Mouse (Mus musculus) stomach, embryonic 16.5 days (tissue): ENCODE results near the gene Dpp3. TPM values are rescaled to one million over a fixed set of nuclear protein-coding genes. Genes with fewer than 3 reads are reported as not detected.
A peak's percentile ranks its signal among the peaks of the same experiment; 100 is the strongest.
"Not testable (repeated sequence)": the region's sequence is repeated elsewhere in the genome, so short reads cannot be mapped to it uniquely, and the experiment has no call there.

Experiments used
- ATAC-seq: fragments of 200-750 bp; cut with Nextera tagmentation; 2 replicates; pipeline ENCODE4 v1.8.0; 2017; ENCODE audit warnings: moderate number of reproducible peaks, moderate TSS enrichment; ENCODE audit not compliant: insufficient read depth, low FRiP score
- H3K27ac ChIP-seq: fragments of 300-500 bp; sonication (generic); 2 replicates; pipeline ENCODE4 v1.5.1; 2014; ENCODE audit warnings: low read length
- H3K27me3 ChIP-seq: fragments of 300-500 bp; sonication (generic); 2 replicates; pipeline ENCODE4 v1.6.1; 2014; ENCODE audit warnings: low read length, control low read depth, mixed read lengths; ENCODE audit not compliant: control insufficient read depth, insufficient read depth
- H3K36me3 ChIP-seq: fragments of 300-500 bp; sonication (generic); 2 replicates; pipeline ENCODE4 v1.6.1; 2014; ENCODE audit warnings: low read length; ENCODE audit not compliant: control insufficient read depth, insufficient read depth
- H3K4me1 ChIP-seq: fragments of 300-500 bp; sonication (generic); 2 replicates; pipeline ENCODE4 v1.6.1; 2014; ENCODE audit warnings: low read length, control low read depth, mixed read lengths; ENCODE audit not compliant: control insufficient read depth, insufficient read depth
- H3K4me2 ChIP-seq: fragments of 300-500 bp; sonication (generic); 2 replicates; pipeline ENCODE4 v1.6.1; 2014; ENCODE audit warnings: low read depth, low read length, mixed read lengths
- H3K4me3 ChIP-seq: fragments of 300-500 bp; sonication (generic); replicated peaks from 2 replicates; pipeline ENCODE4 v1.5.1; 2014; ENCODE audit warnings: mild to moderate bottlenecking, low read length
- H3K9ac ChIP-seq: fragments of 300-500 bp; sonication (generic); 2 replicates; pipeline ENCODE4 v1.6.1; 2014; ENCODE audit warnings: low read length
- H3K9me3 ChIP-seq: fragments of 300-500 bp; sonication (generic); replicated peaks from 2 replicates; pipeline ENCODE4 v1.6.1; 2016; ENCODE audit warnings: low read length, control low read depth; ENCODE audit not compliant: control insufficient read depth
- WGBS: fragments of 180-500 bp; shearing (Covaris S2); extraction: QIAGEN DNeasy Blood & Tissue Kit; methylation state at CpG from one replicate; pipeline ENCODE4 v1.1.7; 2014; 5-methylcytosine and 5-hydroxymethylcytosine counted together
- polyA plus RNA-seq: library from polyadenylated mRNA; unstranded; fragments of >200 nt; fragmentation: Nextera tagmentation; extraction: Ambion mirVana; gene quantifications from 2 replicates; pipeline ENCODE4 v1.2.1, GENCODE M21; 2015

The Dpp3 gene
- polyA plus RNA-seq, 1 experiment from 2014 or later = 119 TPM

DNA sequence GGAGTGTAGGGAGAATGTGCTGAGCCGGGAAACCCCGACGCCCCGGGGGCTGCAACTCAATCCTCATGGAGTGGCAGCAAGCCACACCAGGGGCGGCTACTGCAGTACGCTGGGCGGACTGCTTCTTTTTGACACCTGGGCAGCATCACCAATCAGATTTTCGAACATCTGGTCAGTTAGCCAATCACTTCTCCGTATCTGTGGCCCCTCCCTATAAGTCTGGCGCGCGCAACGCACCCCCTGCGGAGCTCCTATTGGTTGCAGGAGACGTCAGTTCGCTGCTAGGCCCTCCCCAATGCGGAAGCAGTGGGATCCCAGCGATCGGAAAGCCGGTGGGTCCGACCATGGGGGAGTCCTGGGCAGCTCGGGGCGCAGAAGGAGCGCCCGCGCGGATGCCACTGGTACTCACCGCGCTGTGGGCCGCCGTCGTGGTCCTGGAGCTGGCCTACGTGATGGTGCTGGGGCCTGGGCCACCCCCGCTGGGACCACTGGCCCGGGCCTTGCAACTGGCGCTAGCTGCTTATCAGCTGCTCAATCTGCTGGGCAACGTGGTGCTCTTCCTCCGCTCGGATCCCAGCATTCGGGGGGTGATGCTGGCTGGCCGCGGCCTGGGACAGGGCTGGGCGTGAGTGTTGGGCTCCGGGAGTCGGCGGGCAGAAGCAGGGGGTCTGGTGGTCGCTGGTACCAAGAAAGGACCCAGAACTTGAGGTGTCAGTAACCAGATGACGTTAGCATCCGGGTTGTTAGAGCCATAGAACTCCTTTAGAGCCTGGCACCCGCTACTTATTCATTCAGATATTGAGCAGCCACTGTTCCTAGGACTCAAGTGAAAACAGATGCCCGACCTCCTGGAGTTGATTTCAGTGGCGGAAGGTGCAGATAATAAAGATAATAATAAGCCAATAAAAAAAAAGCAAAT lies 49.4 kb downstream of the Dpp3 start, which contains the start of gene Zdhhc24:
Gene Zdhhc24, plus strand, starts transcription at position 264 of the 919 bp plus-strand sequence.
- H3K27ac ChIP-seq = peak within 1 kb of the TSS; percentile 56
- peak; percentile 97 for ATAC-seq
- under 1% methylated on average over 52 of the region's 52 CpGs for WGBS

DNA sequence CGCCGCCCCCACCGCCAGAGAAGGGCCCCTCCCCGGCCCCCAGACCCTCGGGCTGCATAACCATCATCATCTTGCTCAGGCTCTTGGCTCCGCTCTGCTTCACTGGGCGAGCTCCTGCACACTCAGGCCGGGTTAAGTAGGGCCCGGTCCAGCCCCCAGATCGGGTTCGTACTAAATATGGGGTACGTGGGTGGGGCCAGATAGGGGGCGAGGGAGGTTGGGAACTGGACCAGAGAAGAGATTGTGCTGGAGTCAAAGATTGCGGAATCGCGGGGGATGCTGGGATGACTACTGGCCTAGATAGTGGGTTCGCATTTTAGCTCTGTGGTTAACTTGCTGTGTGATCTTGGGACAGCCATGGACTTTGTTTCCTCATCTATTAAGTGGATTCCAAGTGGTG lies 50.3 kb downstream of the Dpp3 start, which contains the start of gene Actn3:
Gene Actn3, minus strand, starts transcription at position 125 of the 400 bp plus-strand sequence.
- Histone ChIP-seq H3K27ac (peak within 1 kb of the TSS; percentile 56), H3K9me3 (no peaks in the 10 kb centered on the region), H3K4me1 (peaks cover 4% of the 10 kb centered on the region), H3K27me3 (no peaks in the 10 kb centered on the region), H3K4me3 (peak within 1 kb of the TSS; percentile 98), H3K36me3 (no peaks in the 10 kb centered on the region), H3K4me2 (peak within 1 kb of the TSS; percentile 93), H3K9ac (peak within 1 kb of the TSS; percentile 95)
- 4% methylated on average over 17 of the region's 17 CpGs for WGBS
- ATAC-seq = peak; percentile 47; the same call in 1 of the 2 replicates

More for the DNA sequence above, 49.4 kb downstream of the Dpp3 start, which contains the start of gene Zdhhc24:
- Histone ChIP-seq H3K4me1 (peaks cover 4% of the 10 kb centered on the region), H3K9me3 (no peaks in the 10 kb centered on the region), H3K27me3 (no peaks in the 10 kb centered on the region), H3K4me2 (peak within 1 kb of the TSS; percentile 93), H3K36me3 (no peaks in the 10 kb centered on the region), H3K4me3 (peak within 1 kb of the TSS; percentile 98), H3K9ac (peak within 1 kb of the TSS; percentile 95)

DNA sequence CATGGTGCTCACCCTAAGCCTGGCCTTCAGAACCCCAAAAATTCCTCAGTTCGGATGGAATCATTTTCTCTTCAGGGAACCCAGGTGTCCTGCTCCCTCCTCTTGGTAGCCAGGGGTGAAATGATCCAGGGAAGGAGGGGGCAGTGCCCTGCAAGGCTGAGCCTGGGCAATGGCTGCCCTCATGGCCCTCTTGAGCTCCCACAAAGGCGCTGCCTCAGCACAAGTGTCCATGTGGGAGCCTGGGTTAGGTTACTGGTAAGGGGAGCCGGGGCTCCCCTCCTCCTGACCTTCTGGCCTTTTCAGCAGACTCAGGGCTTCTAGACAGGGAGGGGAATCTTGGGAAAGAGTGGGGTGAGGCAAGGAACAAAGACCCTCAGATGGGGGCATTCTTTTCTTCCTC lies 51.3 kb downstream of the Dpp3 start:
- 70% methylated on average over 3 of the region's 3 CpGs for WGBS
- H3K27ac ChIP-seq = no peak overlapping the region
- no peak overlapping the region for H3K4me2 ChIP-seq

DNA sequence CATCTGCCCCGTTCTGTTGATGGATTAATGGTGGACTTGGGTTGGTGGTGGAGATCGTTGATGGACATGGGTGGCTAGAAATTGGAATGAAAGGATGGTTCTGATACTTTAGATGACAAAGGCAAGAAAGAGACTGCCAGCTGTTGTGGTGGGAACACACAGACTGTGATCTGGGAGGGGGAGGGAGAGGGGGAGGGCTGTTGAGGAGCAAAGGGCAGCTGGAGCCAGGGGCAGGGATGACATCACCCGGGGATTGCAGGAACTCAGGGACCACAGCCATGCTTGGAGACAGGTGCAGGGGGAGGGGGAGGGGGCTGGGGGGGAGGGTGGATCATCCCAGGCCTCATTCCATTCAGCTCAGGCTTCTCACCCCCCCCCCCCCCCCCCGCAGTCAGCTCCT lies 51.8 kb downstream of the Dpp3 start:
- Histone ChIP-seq H3K4me2 (no peak overlapping the region), H3K27ac (no peak overlapping the region), H3K4me1 (peaks cover 4% of the 10 kb centered on the region), H3K27me3 (no peaks in the 10 kb centered on the region), H3K36me3 (no peaks in the 10 kb centered on the region), H3K9ac (no peak overlapping the region), H3K9me3 (no peaks in the 10 kb centered on the region), H3K4me3 (no peak overlapping the region)
- no peak for ATAC-seq
- WGBS = 55% methylated on average over 4 of the region's 4 CpGs

More for the DNA sequence above, 51.3 kb downstream of the Dpp3 start:
- H3K36me3 ChIP-seq = no peaks in the 10 kb centered on the region
- no peak overlapping the region for H3K4me3 ChIP-seq
- H3K27me3 ChIP-seq = no peaks in the 10 kb centered on the region
- H3K9ac ChIP-seq = no peak overlapping the region
- H3K9me3 ChIP-seq = no peaks in the 10 kb centered on the region
- peaks cover 4% of the 10 kb centered on the region for H3K4me1 ChIP-seq
- ATAC-seq = no peak

DNA sequence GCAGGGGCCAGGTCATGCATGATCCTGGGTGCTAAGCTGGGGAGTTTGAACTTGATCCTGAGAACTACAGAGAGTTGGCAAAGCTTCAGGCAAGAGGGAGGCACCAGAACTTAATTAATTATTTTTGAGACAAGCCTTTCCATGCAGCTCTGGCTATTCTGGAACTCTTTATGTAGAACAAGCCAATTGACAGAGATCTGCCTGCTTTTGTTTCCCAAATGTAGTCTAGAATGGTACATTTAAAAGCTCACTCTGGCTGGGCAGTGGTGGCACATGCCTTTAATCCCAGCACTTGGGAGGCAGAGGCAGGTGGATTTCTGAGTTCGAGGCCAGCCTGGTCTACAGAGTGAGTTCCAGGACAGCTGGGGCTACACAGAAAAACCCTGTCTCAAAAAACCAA lies 53.5 kb downstream of the Dpp3 start:
- H3K36me3 ChIP-seq, H3K27ac ChIP-seq, H3K9ac ChIP-seq, H3K4me3 ChIP-seq, ATAC-seq, H3K4me1 ChIP-seq, H3K27me3 ChIP-seq, H3K9me3 ChIP-seq, H3K4me2 ChIP-seq: not testable (repeated sequence)
- 94% methylated on average over 1 of the region's 1 CpGs for WGBS

DNA sequence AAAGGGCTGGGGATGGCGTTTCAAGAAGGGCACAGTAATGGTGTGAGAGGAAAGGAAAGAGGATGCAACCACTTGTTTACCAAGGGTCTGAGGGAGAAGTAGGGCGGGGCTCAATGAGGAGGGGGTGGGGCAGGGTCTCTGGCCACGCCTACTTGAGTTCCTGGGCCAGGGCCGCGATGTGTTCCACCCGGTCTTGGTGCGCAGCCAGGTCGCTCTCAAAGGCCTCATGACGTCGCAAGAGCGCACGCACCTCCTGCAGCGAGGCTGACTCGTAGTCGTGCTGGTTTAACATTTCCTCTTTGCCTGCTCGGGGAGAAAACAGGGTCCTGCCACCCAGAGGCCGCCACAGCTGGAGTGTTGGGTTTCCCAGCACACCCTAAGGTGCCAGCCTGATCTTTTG lies 62.9 kb downstream of the Dpp3 start:
- Histone ChIP-seq H3K4me1 (peaks cover 6% of the 10 kb centered on the region), H3K36me3 (no peaks in the 10 kb centered on the region), H3K27me3 (no peaks in the 10 kb centered on the region), H3K9me3 (no peaks in the 10 kb centered on the region), H3K27ac (no peak overlapping the region), H3K4me2 (peak overlapping the region; percentile 37; the same call in 1 of the 2 replicates), H3K9ac (peak overlapping the region; percentile 52; the same call in 1 of the 2 replicates), H3K4me3 (no peak overlapping the region; the same call in 1 of the 2 replicates)
- 3% methylated on average over 17 of the region's 17 CpGs for WGBS
- ATAC-seq = no peak

DNA sequence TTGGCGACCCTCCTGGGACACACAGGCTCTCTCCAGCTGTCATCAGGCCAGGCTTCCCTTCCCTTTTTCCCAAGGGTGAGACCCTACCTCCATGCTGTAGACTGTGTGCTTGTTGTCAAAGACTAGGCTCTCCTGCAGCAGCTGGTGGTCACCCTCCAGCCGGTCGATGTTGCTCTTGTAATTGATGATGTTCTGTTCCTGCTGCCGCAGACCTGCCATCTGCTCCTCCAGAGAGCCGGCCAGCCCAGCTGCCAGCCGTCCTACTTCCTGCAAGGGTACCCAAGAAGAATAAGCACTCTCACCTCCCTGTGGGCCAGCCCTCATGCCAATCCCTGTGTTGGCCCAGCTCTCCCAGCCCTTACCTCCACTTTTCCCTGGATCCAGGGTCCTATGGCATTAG lies 65.0 kb downstream of the Dpp3 start:
- Histone ChIP-seq H3K4me3 (no peak overlapping the region), H3K9ac (no peak overlapping the region), H3K36me3 (no peaks in the 10 kb centered on the region), H3K4me2 (no peak overlapping the region), H3K9me3 (no peaks in the 10 kb centered on the region), H3K27me3 (no peaks in the 10 kb centered on the region), H3K27ac (no peak overlapping the region), H3K4me1 (peaks cover 6% of the 10 kb centered on the region)
- 60% methylated on average over 6 of the region's 6 CpGs for WGBS
- no peak for ATAC-seq

DNA sequence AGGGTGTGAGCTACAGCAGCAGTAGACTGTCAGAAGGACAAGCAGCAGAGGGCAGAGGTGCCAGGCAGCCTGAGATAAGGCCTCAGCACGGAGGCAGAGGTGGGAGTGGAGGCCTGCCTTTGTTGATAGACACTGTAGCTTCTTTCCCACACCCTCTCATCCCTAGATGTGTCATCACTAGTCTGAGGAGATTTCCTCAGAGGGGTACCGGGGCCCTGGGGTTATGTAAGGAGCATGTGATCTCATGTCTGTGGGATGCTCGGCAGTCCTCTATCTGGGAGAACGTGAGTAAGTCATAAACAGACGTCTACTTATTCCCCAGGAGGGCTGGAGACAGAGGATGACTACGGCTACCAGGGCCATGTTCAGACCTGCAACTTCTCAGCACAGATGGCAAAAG lies 69.0 kb downstream of the Dpp3 start:
- WGBS = 65% methylated on average over 6 of the region's 6 CpGs
- no peak overlapping the region for H3K9ac ChIP-seq
- no peak for ATAC-seq
- H3K4me2 ChIP-seq = no peak overlapping the region; the same call in 1 of the 2 replicates
- peaks cover 9% of the 10 kb centered on the region; the same call in 1 of the 2 replicates for H3K4me1 ChIP-seq
- no peaks in the 10 kb centered on the region for H3K36me3 ChIP-seq
- H3K9me3 ChIP-seq = no peaks in the 10 kb centered on the region
- no peak overlapping the region for H3K27ac ChIP-seq
- no peak overlapping the region for H3K4me3 ChIP-seq
- H3K27me3 ChIP-seq = no peaks in the 10 kb centered on the region
